Comparison of ENCODE assay signal across 8 mouse cellular contexts in the genomic region with DNA sequence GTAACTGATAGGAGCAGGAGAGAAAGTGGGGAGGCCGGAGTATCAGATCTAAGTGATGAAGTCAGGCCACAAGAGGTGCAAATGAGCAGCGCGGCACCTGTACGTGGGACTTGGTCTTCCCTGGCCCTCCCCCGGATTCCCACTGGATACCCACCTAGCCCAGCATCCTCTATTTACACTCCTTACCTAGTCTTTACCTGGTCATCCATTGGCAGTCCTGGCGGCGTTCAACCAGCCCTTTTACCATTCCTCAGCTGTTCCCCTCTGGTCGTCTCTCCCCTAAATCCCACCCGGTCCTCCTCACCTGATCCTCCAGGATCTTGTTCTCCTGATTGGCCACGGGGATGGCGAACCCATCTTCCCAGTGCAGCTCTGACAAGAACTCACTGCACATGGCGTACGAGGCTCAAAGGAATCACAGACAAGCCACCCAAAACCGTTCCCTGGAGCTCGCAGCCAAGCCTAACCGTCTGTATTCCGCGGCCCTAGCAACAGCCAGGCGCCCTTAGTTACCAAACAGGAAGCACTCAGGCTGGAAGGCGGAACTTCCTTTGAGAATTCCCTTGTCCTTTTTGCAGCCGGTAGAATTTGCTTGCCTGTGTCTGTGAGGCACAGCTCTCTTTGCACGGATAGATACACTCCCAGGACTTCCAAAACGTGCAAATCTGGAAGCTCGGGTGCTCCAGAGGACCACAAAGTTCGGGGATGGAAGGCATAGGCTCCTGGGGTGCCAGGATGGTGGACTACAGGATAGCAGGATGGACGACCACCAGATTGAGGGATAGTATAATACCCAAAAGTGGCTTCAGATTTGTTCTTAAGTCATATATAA. TPM values are rescaled to one million over a fixed set of nuclear protein-coding genes. Genes with fewer than 3 reads are reported as not detected.
DNase-seq lines count a peak whose midpoint lies in the region; ATAC-seq and TF ChIP-seq lines count a peak whose summit lies in the region.

Gene Ccdc39 (minus strand): TSS at position 510 of the 832 bp plus-strand sequence.

- 0 out of 2 replicates have a peak, but pooled peaks cover 4% of the 10 kb centered on the region for H3K36me3 ChIP-seq in forebrain, postnatal 0 days (ENCODE audit: insufficient read depth)

- WGBS in forebrain, postnatal 0 days = 3% methylated on average over 26 of the region's 26 CpGs
- WGBS in lung, adult 2 months = 7% methylated on average over 26 of the region's 26 CpGs

- H3K4me2 ChIP-seq in forebrain, postnatal 0 days (ENCODE audit: low read depth) = peak within 1 kb of the TSS; percentile 83

- H3K27me3 ChIP-seq in forebrain, postnatal 0 days (ENCODE audit: insufficient read depth, low read length) = no peaks in the 10 kb centered on the region

- no peaks in the 10 kb centered on the region for H3K9me3 ChIP-seq in forebrain, postnatal 0 days (ENCODE audit: low read length)

- 0 out of 2 replicates have a peak, but pooled peaks have one; percentile 12 for TF ChIP-seq POLR2A in lung, adult 2 months (IDR thresholded peaks at IDR 0.05; ENCODE audit: borderline replicate concordance, extremely low read depth, low read depth, low read length)

- peak within 1 kb of the TSS; percentile 62 for H3K9ac ChIP-seq in forebrain, postnatal 0 days

- peak within 1 kb of the TSS; percentile 78 for H3K27ac ChIP-seq in forebrain, postnatal 0 days (ENCODE audit: low read depth, low read length)
- H3K27ac ChIP-seq in layer of hippocampus, adult 2 months = peak within 1 kb of the TSS; percentile 91

- H3K4me1 ChIP-seq in forebrain, postnatal 0 days (ENCODE audit: insufficient read depth) = peaks cover 5% of the 10 kb centered on the region; the same call in 1 of the 2 replicates
- no peaks in the 10 kb centered on the region for H3K4me1 ChIP-seq in lung, adult 2 months (ENCODE audit: control insufficient read depth, insufficient read depth, low read length)

- peak; percentile 29 for TF ChIP-seq CTCF in forebrain, postnatal 0 days (IDR thresholded peaks at IDR 0.05; ENCODE audit: low read depth)
- TF ChIP-seq CTCF in layer of hippocampus, adult 2 months (conservative IDR thresholded peaks at IDR 0.05) = peak; percentile 76
- no peak for TF ChIP-seq CTCF in lung, adult 2 months (IDR thresholded peaks at IDR 0.05; ENCODE audit: insufficient read depth, low read length)

- DNase-seq in MEL-GATA-1-ER (ENCODE audit: extremely low read depth, low read depth) = peak; percentile 17
- peak; percentile 83 to 89 for DNase-seq in cerebellum, adult 18-20 months
- DNase-seq in forebrain, postnatal 0 days = peak; percentile 90
- DNase-seq in heart, postnatal 4 days = peak; percentile 73
- DNase-seq in layer of hippocampus, adult 2 months (ENCODE audit: low spot score in 2 of 2) = peak; percentile 82 to 87
- peak; percentile 60 for DNase-seq in lung, adult 2 months
- peak; percentile 52 for DNase-seq in ovary, adult 18-20 months (ENCODE audit: low spot score)
- peak; percentile 51 to 55 for DNase-seq in thymus, postnatal 36 days

- ATAC-seq in forebrain, postnatal 0 days = peak; percentile 99

- H3K4me3 ChIP-seq in forebrain, postnatal 0 days (ENCODE audit: low read depth, low read length) = peak within 1 kb of the TSS; percentile 49
- peak within 1 kb of the TSS; percentile 80 for H3K4me3 ChIP-seq in layer of hippocampus, adult 2 months
- H3K4me3 ChIP-seq in lung, adult 2 months (replicated peaks; ENCODE audit: extremely low read depth, low read depth, low read length) = peak within 1 kb of the TSS; percentile 46

RNA-seq across cellular contexts. Expression of gene Ccdc39, which starts in this region (rescaled TPM):
- 26.7 and 32.2 TPM in 2 replicates for total RNA-seq in forebrain, postnatal 0 days (2014; rRNA removed)
- polyA plus RNA-seq in forebrain, postnatal 0 days (2015; fragmentation: Nextera tagmentation; extraction: Ambion mirVana) = 10.1 and 12.9 TPM in 2 replicates
- total RNA-seq in heart, postnatal 4 days (2021) = under 1 TPM; 0.24 to 0.81 TPM
- total RNA-seq in layer of hippocampus, adult 2 months (2021) = 10 to 100 TPM; 28.2 to 32.0 TPM
- polyA plus RNA-seq in lung, adult 2 months (2012; rRNA removed) = 8.0 and 10.7 TPM in 2 replicates

Comparison
In these comparisons a context has a peak if more than half of its experiments do, and no peak if none do; other contexts are left out.
1. Peak in every context shown above with its lines: DNase-seq, ATAC-seq, H3K4me3 ChIP-seq and H3K27ac ChIP-seq.
2. RNA of gene Ccdc39 (total RNA-seq): 28.2 to 32.0 TPM in layer of hippocampus, adult 2 months and 26.7 to 32.2 TPM in forebrain, postnatal 0 days; 0.24 to 0.81 TPM in heart, postnatal 4 days; every median in the first group is over 10 times any median in the second.
3. Peak in DNase-seq in heart, postnatal 4 days; RNA of the gene not detected or under 1 TPM.
4. DNase-seq: peak in every context shown above with its lines; median percentile 90 in forebrain, postnatal 0 days; 86 in cerebellum, adult 18-20 months; 84 in layer of hippocampus, adult 2 months; 73 in heart, postnatal 4 days; 60 in lung, adult 2 months; 53 in thymus, postnatal 36 days; 52 in ovary, adult 18-20 months; 17 in MEL-GATA-1-ER.